Mouse (Mus musculus): ENCODE data around the gene Itgam.

GRCm38 (mm10) chr7:128069844-128070243 lies 7.4 kb downstream of the Itgam start:
- TF ChIP-seq CTCF (IDR thresholded peaks at IDR 0.05; ENCODE audit: control insufficient read depth, insufficient read depth, insufficient read length) (no peak), USF1 (IDR thresholded peaks at IDR 0.05; ENCODE audit: low read depth) (no peak), MYOD1 (IDR thresholded peaks at IDR 0.05; ENCODE audit: control insufficient read depth, insufficient read length, low read depth) (no peak), MAX (IDR thresholded peaks at IDR 0.05) (no peak), MYOG (IDR thresholded peaks at IDR 0.05; ENCODE audit: control insufficient read depth, extremely low read depth, insufficient read length) (no peak)

Measured in C2C12 (cell line).